Mouse (Mus musculus) ES-Bruce4 (cell line): ENCODE data around the gene Ncoa4. TPM values are rescaled to one million over a fixed set of nuclear protein-coding genes. Genes with fewer than 3 reads are reported as not detected.
"Not testable (repeated sequence)": the region's sequence is repeated elsewhere in the genome, so short reads cannot be mapped to it uniquely, and the experiment has no call there.

Source experiments
- H3K27ac ChIP-seq: 2 replicates; pipeline ENCODE4 v1.5.1; 2012; ENCODE audit warnings: low read length, inconsistent platforms; ENCODE audit not compliant: insufficient read depth
- H3K27me3 ChIP-seq: 2 replicates; pipeline ENCODE4 v1.6.1; 2012; ENCODE audit warnings: mild to moderate bottlenecking, low read length, inconsistent platforms; ENCODE audit not compliant: control insufficient read depth, poor library complexity, insufficient read depth, severe bottlenecking
- H3K36me3 ChIP-seq: 2 replicates; pipeline ENCODE4 v1.6.1; 2012; ENCODE audit warnings: inconsistent platforms, mild to moderate bottlenecking, low read length, moderate library complexity; ENCODE audit not compliant: control insufficient read depth, poor library complexity, insufficient read depth, severe bottlenecking
- H3K4me1 ChIP-seq: one replicate; pipeline ENCODE4 v1.8.1; 2011; ENCODE audit warnings: low read length; ENCODE audit not compliant: control insufficient read depth, insufficient read depth
- H3K4me3 ChIP-seq: 2 replicates; pipeline ENCODE4 v1.5.1; 2011; ENCODE audit warnings: low read depth, mild to moderate bottlenecking, low read length
- H3K9ac ChIP-seq: 2 replicates; pipeline ENCODE4 v1.6.1; 2012; ENCODE audit warnings: low read depth, mild to moderate bottlenecking, inconsistent platforms; ENCODE audit not compliant: poor library complexity, severe bottlenecking
- H3K9me3 ChIP-seq: replicated peaks from 2 replicates; pipeline ENCODE4 v1.6.1; 2012; ENCODE audit warnings: mild to moderate bottlenecking, low read length, inconsistent platforms; ENCODE audit not compliant: control insufficient read depth, poor library complexity, insufficient read depth, severe bottlenecking
- CTCF ChIP-seq: IDR thresholded peaks from one replicate; pipeline ENCODE4 v1.8.1; 2011; ENCODE audit warnings: low read depth, low read length
- EP300 ChIP-seq: IDR thresholded peaks from 2 replicates; pipeline ENCODE4 v1.6.1; 2011; ENCODE audit warnings: low read depth, low read length; ENCODE audit not compliant: insufficient read depth
- POLR2A ChIP-seq: IDR thresholded peaks from one replicate; pipeline ENCODE4 v1.8.1; 2011; ENCODE audit warnings: low read length; ENCODE audit not compliant: insufficient read depth
- polyA plus RNA-seq: library from polyadenylated mRNA; stranded (reverse); fragments of >200 nt; gene quantifications from 2 replicates; pipeline ENCODE4 v1.2.4, GENCODE M21; 2011; ENCODE audit warnings: low read depth; ENCODE audit not compliant: missing spikeins, insufficient read depth, insufficient read length

The Ncoa4 gene
- polyA plus RNA-seq, 1 experiment, result 125 TPM

DNA sequence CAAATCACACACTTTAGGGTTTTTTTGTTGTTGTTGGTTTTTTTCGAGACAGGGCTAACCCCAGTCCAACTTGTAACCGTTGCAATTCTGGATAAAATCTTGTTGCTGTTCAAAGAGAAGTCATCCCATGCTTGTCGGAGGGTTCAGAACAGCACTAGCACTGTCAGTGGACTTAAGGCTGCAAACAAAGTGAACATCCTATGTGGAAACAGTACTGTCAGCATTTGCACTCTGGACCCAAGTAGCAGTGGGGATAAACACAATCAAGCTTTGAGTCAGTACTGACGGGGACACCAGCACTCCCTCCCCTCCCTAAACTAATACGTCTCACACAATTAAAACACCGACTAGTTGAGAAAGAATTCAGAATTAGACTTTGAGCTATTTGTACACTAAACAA, 21.2 kb downstream of the Ncoa4 start:
- no peaks in the 10 kb centered on the region for H3K27me3 ChIP-seq
- peaks cover 55% of the 10 kb centered on the region for H3K36me3 ChIP-seq
- no peak overlapping the region for H3K4me3 ChIP-seq
- no peaks in the 10 kb centered on the region for H3K4me1 ChIP-seq
- no peaks in the 10 kb centered on the region for H3K9me3 ChIP-seq
- H3K9ac ChIP-seq, result no peak overlapping the region
- H3K27ac ChIP-seq, result no peak overlapping the region
- no peak for TF ChIP-seq CTCF
- TF ChIP-seq EP300, result no peak
- no peak for TF ChIP-seq POLR2A

DNA sequence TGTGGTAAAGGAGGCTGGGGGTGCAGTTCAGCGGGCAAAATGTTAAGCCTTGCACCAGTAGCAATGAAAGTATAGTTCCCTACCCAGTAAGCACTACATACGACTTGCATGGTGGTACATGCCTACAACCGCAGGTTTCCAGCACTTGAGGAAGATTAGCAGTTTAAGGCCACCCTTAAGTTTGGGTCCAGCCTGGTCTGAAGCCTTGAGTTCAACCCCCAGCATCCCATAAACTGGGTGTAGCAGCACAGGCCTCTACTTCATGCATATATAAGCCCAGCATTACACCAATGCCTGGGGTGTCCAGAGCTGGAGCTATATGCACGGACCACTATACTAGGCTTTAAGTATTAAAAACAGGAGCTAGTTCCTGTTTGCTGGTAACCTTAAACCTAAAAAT, 24.2 kb downstream of the Ncoa4 start:
- TF ChIP-seq POLR2A, result no peak
- no peak for TF ChIP-seq EP300
- H3K9ac ChIP-seq, result no peak overlapping the region
- no peak overlapping the region for H3K4me3 ChIP-seq
- H3K27me3 ChIP-seq, result no peaks in the 10 kb centered on the region
- no peak overlapping the region for H3K27ac ChIP-seq
- H3K4me1 ChIP-seq, result no peaks in the 10 kb centered on the region
- peaks cover 78% of the 10 kb centered on the region for H3K36me3 ChIP-seq
- no peaks in the 10 kb centered on the region for H3K9me3 ChIP-seq

DNA sequence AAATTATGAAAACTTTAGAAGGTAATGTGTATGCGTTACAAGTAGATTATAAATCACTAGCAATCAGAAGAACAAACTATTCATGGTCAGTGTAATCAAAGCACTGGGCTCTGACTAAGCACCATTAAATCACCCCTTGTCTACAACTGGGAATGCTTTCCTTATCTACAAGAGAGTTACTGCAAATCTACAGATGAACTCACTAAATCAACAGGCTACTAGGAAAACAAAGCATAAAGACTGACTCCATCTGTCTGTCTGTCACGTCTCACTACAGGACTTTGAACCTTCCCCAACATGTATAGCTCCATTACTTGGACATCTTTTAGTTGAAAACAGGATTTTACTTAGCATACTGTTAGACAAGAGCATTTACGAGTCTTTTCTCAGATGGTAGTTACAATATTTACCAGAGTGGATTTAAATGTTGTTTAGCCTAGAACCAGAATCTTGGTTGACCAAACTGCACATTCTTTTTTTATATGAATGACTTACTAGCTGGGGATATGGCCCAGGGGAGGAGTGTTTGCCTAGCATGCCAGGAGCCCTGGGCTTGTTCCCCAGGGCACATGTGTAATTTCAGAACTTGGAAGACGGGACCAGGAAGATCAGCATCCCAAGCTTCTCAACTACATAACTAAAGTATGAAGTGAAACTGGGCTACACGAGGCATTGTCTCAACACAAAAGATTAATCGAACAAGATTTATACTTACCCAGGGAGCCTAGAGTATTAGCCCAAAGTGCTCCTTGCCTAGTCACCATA, 31.1 kb downstream of the Ncoa4 start:
- no peak overlapping the region for H3K27ac ChIP-seq
- peaks cover 72% of the 10 kb centered on the region for H3K36me3 ChIP-seq

GRCm38 (mm10) chr14:32191926-32192325, 32.3 kb downstream of the Ncoa4 start:
- no peaks in the 10 kb centered on the region for H3K9me3 ChIP-seq
- no peak overlapping the region for H3K4me3 ChIP-seq
- H3K9ac ChIP-seq, result no peak overlapping the region
- no peaks in the 10 kb centered on the region for H3K27me3 ChIP-seq
- H3K27ac ChIP-seq, result no peak overlapping the region
- H3K4me1 ChIP-seq, result no peaks in the 10 kb centered on the region
- TF ChIP-seq CTCF, result no peak
- no peak for TF ChIP-seq POLR2A
- TF ChIP-seq EP300, result no peak
- H3K36me3 ChIP-seq, result peaks cover 68% of the 10 kb centered on the region

More for the DNA sequence above, 31.1 kb downstream of the Ncoa4 start:
- H3K9me3 ChIP-seq, result no peaks in the 10 kb centered on the region
- no peak overlapping the region for H3K9ac ChIP-seq
- TF ChIP-seq EP300 (no peak), POLR2A (no peak), CTCF (no peak)
- no peak overlapping the region for H3K4me3 ChIP-seq
- no peaks in the 10 kb centered on the region for H3K27me3 ChIP-seq
- H3K4me1 ChIP-seq, result no peaks in the 10 kb centered on the region

DNA sequence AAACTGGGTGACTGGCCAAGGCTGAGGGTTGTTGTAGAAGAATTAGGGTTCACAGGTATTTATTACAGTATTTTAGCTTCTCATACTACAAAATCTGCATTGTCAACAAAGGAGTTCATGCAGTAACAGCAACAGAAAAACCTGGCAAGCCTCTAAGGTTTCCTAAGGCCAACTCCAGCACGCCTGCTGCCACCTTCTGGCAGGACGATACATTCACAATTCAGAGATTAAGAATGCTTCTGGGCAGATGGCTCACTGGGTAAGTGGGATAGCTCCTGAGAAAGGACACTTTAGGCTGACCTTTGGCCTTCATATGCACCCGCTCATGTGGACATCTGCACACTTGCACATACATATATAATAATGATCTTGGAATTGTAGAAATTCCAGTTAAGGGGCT, 32.8 kb downstream of the Ncoa4 start:
- no peak overlapping the region for H3K4me3 ChIP-seq
- H3K4me1 ChIP-seq, result no peaks in the 10 kb centered on the region
- H3K9ac ChIP-seq, result no peak overlapping the region

DNA sequence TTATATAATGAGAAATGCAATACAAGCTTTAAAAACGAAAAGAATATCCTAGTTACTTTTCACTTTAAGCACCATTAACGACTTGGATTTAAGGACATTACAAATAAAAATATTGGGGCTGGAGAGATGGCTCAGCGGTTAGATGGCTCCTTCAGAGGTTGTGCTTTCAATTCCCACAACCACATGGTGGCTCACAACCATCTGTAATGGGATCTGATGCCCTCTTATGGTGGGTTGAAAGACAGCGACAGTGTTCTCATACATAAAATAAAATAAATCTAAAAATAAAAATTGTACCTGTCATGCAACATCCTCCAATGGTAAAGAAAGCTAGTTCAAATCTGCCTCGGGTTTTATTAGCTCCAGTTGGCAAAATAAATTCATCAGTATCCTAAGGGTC, 33.9 kb downstream of the Ncoa4 start:
- not testable (repeated sequence) for H3K27ac ChIP-seq, H3K4me3 ChIP-seq

More for the DNA sequence above, 32.8 kb downstream of the Ncoa4 start:
- Histone ChIP-seq H3K27me3 (no peaks in the 10 kb centered on the region), H3K36me3 (peaks cover 65% of the 10 kb centered on the region), H3K27ac (no peak overlapping the region), H3K9me3 (no peaks in the 10 kb centered on the region)
- TF ChIP-seq POLR2A, result no peak
- peak; percentile 76 for TF ChIP-seq CTCF

More for the DNA sequence above, 33.9 kb downstream of the Ncoa4 start:
- not testable (repeated sequence) for H3K9ac ChIP-seq, H3K27me3 ChIP-seq, H3K9me3 ChIP-seq, H3K4me1 ChIP-seq
- H3K36me3 ChIP-seq, result peaks cover 65% of the 10 kb centered on the region
